Mouse (Mus musculus) hindbrain, embryonic 15.5 days (tissue): ENCODE data around the gene Foxf2. TPM values are rescaled to one million over a fixed set of nuclear protein-coding genes. Genes with fewer than 3 reads are reported as not detected.

Experiments
- ATAC-seq: fragments of 200-750 bp; cut with Nextera tagmentation; 2 replicates; pipeline ENCODE4 v1.8.0; 2017; ENCODE audit warnings: low read depth, moderate number of reproducible peaks, moderate TSS enrichment; ENCODE audit not compliant: low FRiP score
- H3K27ac ChIP-seq: fragments of 300-500 bp; sonication (generic); replicated peaks from 2 replicates; pipeline ENCODE4 v1.5.1; 2015; ENCODE audit warnings: mild to moderate bottlenecking, inconsistent platforms
- H3K27me3 ChIP-seq: fragments of 300-500 bp; sonication (generic); 2 replicates; pipeline ENCODE4 v1.6.1; 2015; ENCODE audit warnings: control low read depth, inconsistent platforms
- H3K36me3 ChIP-seq: fragments of 300-500 bp; sonication (generic); 2 replicates; pipeline ENCODE4 v1.6.1; 2015; ENCODE audit warnings: control low read depth, inconsistent platforms
- H3K4me1 ChIP-seq: fragments of 300-500 bp; sonication (generic); replicated peaks from 2 replicates; pipeline ENCODE4 v1.6.1; 2015; ENCODE audit warnings: control low read depth, inconsistent platforms
- H3K4me2 ChIP-seq: fragments of 300-500 bp; sonication (generic); 2 replicates; pipeline ENCODE4 v1.6.1; 2015; ENCODE audit warnings: moderate library complexity, mild to moderate bottlenecking, inconsistent platforms
- H3K4me3 ChIP-seq: fragments of 300-500 bp; sonication (generic); 2 replicates; pipeline ENCODE4 v1.5.1; 2015; ENCODE audit warnings: mild to moderate bottlenecking, inconsistent platforms
- H3K9ac ChIP-seq: fragments of 300-500 bp; sonication (generic); 2 replicates; pipeline ENCODE4 v1.6.1; 2015; ENCODE audit warnings: inconsistent platforms
- H3K9me3 ChIP-seq: fragments of 300-500 bp; sonication (generic); 2 replicates; pipeline ENCODE4 v1.6.1; 2016; ENCODE audit warnings: control low read depth, inconsistent platforms
- WGBS: fragments of 180-500 bp; shearing (Covaris S2); methylation state at CpG from one replicate; pipeline ENCODE4 v1.1.7; 2015; 5-methylcytosine and 5-hydroxymethylcytosine counted together
- polyA plus RNA-seq: library from polyadenylated mRNA; unstranded; fragments of >200 nt; fragmentation: Nextera tagmentation; extraction: Ambion mirVana; gene quantifications from 2 replicates; pipeline ENCODE4 v1.2.1, GENCODE M21; 2015

Foxf2 gene
- polyA plus RNA-seq, 1 experiment from 2014 or later: 5.2 TPM

- WGBS: 7% methylated on average over 8 of the region's 8 CpGs
- no peak for ATAC-seq
- peaks cover 96% of the 10 kb centered on the region for H3K27me3 ChIP-seq
- peak overlapping the region; percentile 41 for H3K4me3 ChIP-seq
- H3K27ac ChIP-seq: no peak overlapping the region
- no peaks in the 10 kb centered on the region for H3K9me3 ChIP-seq
- no peak overlapping the region for H3K9ac ChIP-seq
- peaks cover 33% of the 10 kb centered on the region for H3K4me1 ChIP-seq
- no peak overlapping the region for H3K4me2 ChIP-seq
- H3K36me3 ChIP-seq: no peaks in the 10 kb centered on the region
Observed at GRCm38 (mm10) chr13:31627864-31628690, 2.5 kb downstream of the Foxf2 start.

GRCm38 (mm10) chr13:31628691-31629180 lies 3.1 kb downstream of the Foxf2 start:
- 3% methylated on average over 14 of the region's 14 CpGs for whole genome bisulfite sequencing
- H3K4me3 ChIP-seq: peak overlapping the region; percentile 41
- H3K27ac ChIP-seq: no peak overlapping the region
- peaks cover 33% of the 10 kb centered on the region for H3K4me1 ChIP-seq
- H3K36me3 ChIP-seq: no peaks in the 10 kb centered on the region
- H3K9me3 ChIP-seq: no peaks in the 10 kb centered on the region
- no peak overlapping the region for H3K9ac ChIP-seq
- no peak for ATAC-seq
- H3K4me2 ChIP-seq: peak overlapping the region; percentile 58
- H3K27me3 ChIP-seq: peaks cover 93% of the 10 kb centered on the region

- WGBS: under 1% methylated on average over 40 of the region's 40 CpGs
- Histone ChIP-seq H3K4me3 (peak overlapping the region; percentile 41), H3K4me1 (peaks cover 33% of the 10 kb centered on the region), H3K36me3 (no peaks in the 10 kb centered on the region), H3K9me3 (no peaks in the 10 kb centered on the region), H3K27me3 (peaks cover 86% of the 10 kb centered on the region), H3K4me2 (peak overlapping the region; percentile 58), H3K9ac (peak overlapping the region; percentile 26; the same call in 1 of the 2 replicates), H3K27ac (no peak overlapping the region)
- ATAC-seq: no peak
Observed at GRCm38 (mm10) chr13:31629321-31629851, 3.8 kb downstream of the Foxf2 start.

- Histone ChIP-seq H3K4me2 (peak overlapping the region; percentile 58), H3K4me3 (peak overlapping the region; percentile 41), H3K4me1 (peaks cover 31% of the 10 kb centered on the region), H3K9me3 (no peaks in the 10 kb centered on the region), H3K9ac (0 out of 2 replicates have a peak overlapping the region, but pooled peaks have one; percentile 26), H3K36me3 (no peaks in the 10 kb centered on the region), H3K27ac (no peak overlapping the region), H3K27me3 (peaks cover 79% of the 10 kb centered on the region)
- ATAC-seq: no peak
- 4% methylated on average over 12 of the region's 12 CpGs for WGBS
Observed at GRCm38 (mm10) chr13:31630051-31630450, 4.4 kb downstream of the Foxf2 start.

GRCm38 (mm10) chr13:31630551-31630950 lies 4.9 kb downstream of the Foxf2 start:
- Histone ChIP-seq H3K9ac (no peak overlapping the region), H3K36me3 (no peaks in the 10 kb centered on the region), H3K4me1 (peaks cover 26% of the 10 kb centered on the region), H3K27ac (no peak overlapping the region), H3K27me3 (peaks cover 74% of the 10 kb centered on the region), H3K9me3 (no peaks in the 10 kb centered on the region), H3K4me2 (peak overlapping the region; percentile 58), H3K4me3 (no peak overlapping the region; the same call in 1 of the 2 replicates)
- 4% methylated on average over 10 of the region's 10 CpGs for WGBS
- no peak for ATAC-seq

GRCm38 (mm10) chr13:31631291-31631690 lies 5.7 kb downstream of the Foxf2 start:
- Histone ChIP-seq H3K9ac (no peak overlapping the region), H3K4me2 (no peak overlapping the region), H3K36me3 (no peaks in the 10 kb centered on the region), H3K9me3 (no peaks in the 10 kb centered on the region), H3K4me1 (peaks cover 18% of the 10 kb centered on the region), H3K27ac (no peak overlapping the region), H3K27me3 (peaks cover 67% of the 10 kb centered on the region), H3K4me3 (no peak overlapping the region)
- no peak for ATAC-seq
- WGBS: 20% methylated on average over 3 of the region's 3 CpGs

GRCm38 (mm10) chr13:31632450-31632849 lies 6.8 kb downstream of the Foxf2 start:
- H3K4me3 ChIP-seq: no peak overlapping the region
- no peak for ATAC-seq
- 1% methylated on average over 13 of the region's 13 CpGs for WGBS
- H3K9ac ChIP-seq: no peak overlapping the region
- H3K4me2 ChIP-seq: no peak overlapping the region
- no peak overlapping the region for H3K27ac ChIP-seq
- no peaks in the 10 kb centered on the region for H3K36me3 ChIP-seq
- H3K4me1 ChIP-seq: peaks cover 10% of the 10 kb centered on the region
- H3K9me3 ChIP-seq: no peaks in the 10 kb centered on the region
- H3K27me3 ChIP-seq: peaks cover 55% of the 10 kb centered on the region

- Histone ChIP-seq H3K27ac (no peak overlapping the region), H3K9me3 (no peaks in the 10 kb centered on the region), H3K27me3 (peaks cover 47% of the 10 kb centered on the region), H3K4me2 (no peak overlapping the region), H3K4me1 (peaks cover 10% of the 10 kb centered on the region), H3K36me3 (no peaks in the 10 kb centered on the region), H3K4me3 (no peak overlapping the region), H3K9ac (no peak overlapping the region)
- 72% methylated on average over 4 of the region's 4 CpGs for WGBS
- no peak for ATAC-seq
Observed at GRCm38 (mm10) chr13:31633259-31633658, 7.6 kb downstream of the Foxf2 start.

GRCm38 (mm10) chr13:31635546-31635945 lies 9.9 kb downstream of the Foxf2 start:
- Histone ChIP-seq H3K9me3 (no peaks in the 10 kb centered on the region), H3K4me2 (no peak overlapping the region), H3K36me3 (no peaks in the 10 kb centered on the region), H3K9ac (no peak overlapping the region), H3K4me3 (no peak overlapping the region), H3K4me1 (no peaks in the 10 kb centered on the region), H3K27ac (no peak overlapping the region), H3K27me3 (peaks cover 25% of the 10 kb centered on the region)
- WGBS: 76% methylated on average over 4 of the region's 4 CpGs
- ATAC-seq: no peak

GRCm38 (mm10) chr13:31641517-31641916 lies 15.9 kb downstream of the Foxf2 start:
- no peak overlapping the region for H3K4me3 ChIP-seq
- ATAC-seq: no peak
- no peak overlapping the region for H3K27ac ChIP-seq
- WGBS: 87% methylated on average over 5 of the region's 5 CpGs
- no peaks in the 10 kb centered on the region for H3K4me1 ChIP-seq
- H3K4me2 ChIP-seq: no peak overlapping the region
- no peaks in the 10 kb centered on the region for H3K27me3 ChIP-seq
- no peak overlapping the region for H3K9ac ChIP-seq
- no peaks in the 10 kb centered on the region for H3K9me3 ChIP-seq
- H3K36me3 ChIP-seq: no peaks in the 10 kb centered on the region

GRCm38 (mm10) chr13:31652131-31652745 lies 26.6 kb downstream of the Foxf2 start:
- 86% methylated on average over 20 of the region's 20 CpGs for WGBS
- no peak overlapping the region for H3K4me3 ChIP-seq
- H3K27me3 ChIP-seq: no peaks in the 10 kb centered on the region
- H3K4me2 ChIP-seq: no peak overlapping the region
- H3K4me1 ChIP-seq: no peaks in the 10 kb centered on the region
- no peaks in the 10 kb centered on the region for H3K9me3 ChIP-seq
- H3K36me3 ChIP-seq: no peaks in the 10 kb centered on the region
- H3K27ac ChIP-seq: no peak overlapping the region
- H3K9ac ChIP-seq: no peak overlapping the region
- ATAC-seq: no peak

GRCm38 (mm10) chr13:31656249-31656648 lies 30.6 kb downstream of the Foxf2 start:
- WGBS: 53% methylated on average over 4 of the region's 4 CpGs
- H3K27me3 ChIP-seq: no peaks in the 10 kb centered on the region
- no peak overlapping the region for H3K27ac ChIP-seq
- no peaks in the 10 kb centered on the region for H3K9me3 ChIP-seq
- no peaks in the 10 kb centered on the region for H3K4me1 ChIP-seq
- H3K4me3 ChIP-seq: no peak overlapping the region
- no peaks in the 10 kb centered on the region for H3K36me3 ChIP-seq
- no peak overlapping the region for H3K4me2 ChIP-seq
- no peak for ATAC-seq
- H3K9ac ChIP-seq: no peak overlapping the region
